Mouse (Mus musculus): ENCODE data around the gene Colgalt1.

Colgalt1 gene

DNA sequence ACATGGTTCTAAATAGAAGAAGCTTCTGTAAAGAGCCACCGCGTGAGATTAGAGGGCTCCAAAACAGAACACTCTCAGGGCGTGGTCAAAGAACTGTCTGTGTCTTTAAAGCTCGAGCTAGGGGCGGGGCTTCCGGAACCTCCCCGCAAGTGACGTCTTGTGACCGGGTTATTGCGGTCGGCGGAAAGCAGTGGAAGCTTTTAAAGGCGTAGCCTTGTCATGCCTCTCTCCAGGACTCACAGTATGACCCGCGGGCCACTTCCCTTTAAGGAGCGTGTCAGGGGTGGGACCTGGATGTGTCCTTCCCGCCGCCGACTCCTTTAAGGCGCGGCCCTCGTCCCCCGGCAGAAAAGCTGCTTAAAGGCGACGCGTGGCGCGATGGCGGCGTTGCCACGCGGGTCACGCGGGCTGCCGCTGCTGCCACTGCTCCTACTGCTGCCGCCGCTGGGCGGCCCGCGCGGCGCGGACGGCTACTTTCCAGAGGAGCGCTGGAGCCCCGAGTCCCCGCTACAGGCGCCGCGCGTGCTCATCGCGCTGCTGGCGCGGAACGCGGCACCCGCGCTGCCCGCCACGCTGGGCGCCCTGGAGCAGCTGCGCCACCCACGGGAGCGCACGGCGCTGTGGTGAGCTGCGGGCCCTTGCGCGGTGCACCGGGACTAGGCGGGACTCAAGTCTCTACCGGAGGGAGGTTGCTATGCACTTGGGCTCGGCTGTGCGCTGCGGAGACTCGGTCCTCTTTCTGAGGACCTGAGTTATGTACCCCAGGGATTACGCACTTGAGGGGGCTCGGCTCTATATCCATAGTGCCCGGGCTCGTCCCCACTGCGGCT, at the start of gene Colgalt1:
Gene Colgalt1 (plus strand): TSS at position 177 of the 830 bp plus-strand sequence.
- peak; percentile 99 for DNase-seq

DNA sequence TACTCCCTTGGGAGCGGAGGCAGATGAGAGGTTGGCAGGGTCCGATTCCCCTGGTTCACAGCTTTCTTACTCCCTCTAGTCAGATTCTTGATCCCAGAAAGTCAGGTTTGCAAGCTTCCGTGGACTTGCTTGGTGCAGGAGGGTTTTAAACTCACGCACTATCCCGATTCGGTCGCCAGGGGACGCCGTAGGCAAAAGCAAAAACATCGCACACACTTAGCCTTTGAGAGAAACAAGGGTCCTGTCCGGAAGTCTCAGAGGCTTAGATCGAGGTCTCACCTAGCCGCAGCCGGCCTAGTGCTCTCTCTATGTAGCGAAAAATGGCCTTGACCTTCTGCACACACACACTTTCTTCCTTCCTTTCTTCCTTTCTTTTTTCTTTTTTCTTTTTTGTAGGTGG, 49.4 kb upstream of the Colgalt1 start:
- peak; percentile 59 to 63 for DNase-seq

DNA sequence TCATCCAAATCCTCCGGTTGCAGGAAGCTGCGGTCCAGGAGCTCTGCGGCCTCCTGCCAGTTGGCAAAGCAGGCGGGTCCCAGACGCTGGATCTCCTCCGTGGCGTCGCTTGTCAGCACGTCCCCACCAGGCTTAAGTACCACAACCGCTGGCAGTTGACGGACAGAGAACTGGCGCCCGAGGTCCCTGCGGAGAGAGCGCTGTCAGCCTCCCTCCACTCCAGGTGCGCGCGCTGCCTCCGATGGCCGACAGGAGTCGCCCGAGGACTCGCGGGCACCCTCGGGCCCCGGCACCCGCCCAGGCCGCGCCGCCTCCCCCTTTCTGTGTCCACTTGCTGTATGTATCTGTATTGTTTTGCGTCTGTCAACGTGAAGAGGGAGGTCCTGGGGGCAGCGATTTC, 48.0 kb upstream of the Colgalt1 start:
- DNase-seq: peak; percentile 72 to 84

DNA sequence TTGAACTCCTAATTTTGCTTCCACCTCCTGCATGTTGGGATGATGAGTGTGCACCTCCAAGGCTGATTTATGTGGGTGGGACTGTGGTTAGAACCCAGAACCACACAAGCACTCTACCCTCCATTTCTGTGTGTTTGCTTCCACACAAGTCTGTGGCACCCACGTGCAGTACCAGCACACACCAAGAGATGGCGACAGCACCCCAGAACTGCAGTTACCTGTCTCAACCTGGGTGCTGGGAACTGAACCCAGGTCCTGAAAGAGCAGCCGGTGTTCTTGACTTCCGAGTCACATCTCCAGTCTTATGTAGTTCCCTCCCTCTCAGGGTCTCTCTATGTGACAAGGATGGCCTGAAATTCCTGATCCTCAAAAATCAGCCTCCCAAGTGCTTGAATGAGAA, 46.8 kb upstream of the Colgalt1 start:
- no peak for DNase-seq

DNA sequence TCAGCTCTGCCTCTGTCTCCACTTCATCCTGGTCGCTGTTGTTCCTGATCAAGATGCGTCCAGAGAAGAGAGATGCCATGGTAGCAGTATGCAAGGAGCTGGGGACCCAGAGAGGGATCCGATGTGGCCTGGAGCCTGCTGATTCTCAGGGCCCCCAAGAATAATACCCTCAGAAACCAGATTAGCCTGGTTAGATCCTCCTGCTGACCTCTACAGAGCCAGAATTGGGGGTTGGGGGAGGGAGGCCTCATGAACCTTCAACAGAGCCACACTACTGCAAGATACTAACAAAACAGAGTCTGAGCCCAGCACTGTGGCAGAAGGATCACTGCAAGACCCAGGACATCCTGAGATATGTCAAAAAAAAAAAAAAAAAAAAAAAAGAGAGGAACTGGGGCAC, 44.3 kb upstream of the Colgalt1 start, which contains the start of gene Nxnl1:
Gene Nxnl1 (minus strand): TSS at position 101 of the 400 bp plus-strand sequence.
- DNase-seq: no peak

DNA sequence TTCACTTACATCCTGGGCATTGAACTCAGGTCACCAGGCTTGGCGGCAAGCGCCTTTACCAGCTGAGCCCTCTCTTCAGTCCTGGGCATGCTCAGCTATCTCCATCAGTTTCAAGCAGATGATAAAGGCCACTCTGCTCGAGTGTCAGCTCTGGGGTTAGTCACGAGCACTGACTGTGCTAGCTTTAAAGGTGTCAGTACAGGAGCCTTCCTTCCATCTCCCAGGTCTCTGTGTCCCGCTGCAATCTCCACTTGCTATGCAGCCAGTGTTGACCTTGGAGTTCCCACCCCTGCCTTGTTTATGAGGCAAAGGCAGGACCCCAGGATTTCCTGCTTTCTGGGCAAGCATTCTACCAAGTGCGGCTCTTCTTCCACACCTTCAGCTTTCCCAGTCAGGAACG, 43.2 kb upstream of the Colgalt1 start:
- no peak for DNase-seq

DNA sequence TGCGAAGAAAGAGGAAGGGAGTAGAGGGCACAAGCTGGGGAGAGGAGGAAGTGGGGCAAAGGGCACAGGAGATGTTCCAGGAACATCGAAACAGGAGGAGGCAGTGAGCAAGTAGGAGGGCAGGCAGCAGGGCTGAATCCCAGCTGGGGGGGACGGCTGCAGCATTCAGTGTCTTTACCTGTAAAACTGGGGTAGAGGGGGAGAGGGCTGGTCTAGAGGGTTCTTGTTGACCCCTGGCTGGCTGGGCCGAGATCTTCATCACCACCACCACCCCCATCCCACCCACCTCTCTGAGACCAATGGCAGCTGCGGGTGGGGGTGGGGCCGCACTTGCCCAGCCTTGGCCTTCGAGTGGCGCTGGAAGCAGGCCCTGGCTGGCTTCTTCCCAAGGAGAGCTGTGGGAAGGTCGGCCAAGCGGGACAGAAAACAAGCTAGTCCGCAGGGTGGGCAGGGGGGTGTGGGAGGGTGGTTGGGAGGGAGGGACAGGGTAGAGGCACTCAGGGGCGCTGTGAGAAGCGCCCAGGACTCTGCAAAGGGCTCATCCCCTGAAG, 42.3 kb upstream of the Colgalt1 start, which contains the start of gene Slc27a1:
Gene Slc27a1 (plus strand): TSS at position 496 of the 551 bp plus-strand sequence.
- DNase-seq: peak; percentile 74 to 83

DNA sequence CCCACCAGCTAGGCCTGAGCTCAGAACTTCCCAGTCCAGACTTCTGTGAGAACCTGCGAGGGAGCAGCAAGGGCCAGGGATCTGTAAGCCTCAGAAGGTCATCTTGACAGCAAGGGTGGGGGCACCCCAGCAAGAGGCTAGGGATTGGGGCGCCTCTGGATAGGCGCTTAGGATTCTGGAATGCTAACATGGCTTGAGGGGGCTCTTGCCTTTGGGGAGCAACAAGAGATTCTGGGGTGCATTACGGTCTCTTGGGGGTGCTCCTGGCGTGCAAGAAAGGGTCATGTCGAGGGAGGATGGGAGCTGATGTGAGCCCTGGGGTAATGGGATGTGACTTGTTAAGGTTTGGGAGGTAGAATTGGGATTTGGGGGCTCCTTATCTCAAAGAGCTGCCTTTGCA, 41.9 kb upstream of the Colgalt1 start:
- peak in 1 of 2 experiments; percentile 27 for DNase-seq

DNA sequence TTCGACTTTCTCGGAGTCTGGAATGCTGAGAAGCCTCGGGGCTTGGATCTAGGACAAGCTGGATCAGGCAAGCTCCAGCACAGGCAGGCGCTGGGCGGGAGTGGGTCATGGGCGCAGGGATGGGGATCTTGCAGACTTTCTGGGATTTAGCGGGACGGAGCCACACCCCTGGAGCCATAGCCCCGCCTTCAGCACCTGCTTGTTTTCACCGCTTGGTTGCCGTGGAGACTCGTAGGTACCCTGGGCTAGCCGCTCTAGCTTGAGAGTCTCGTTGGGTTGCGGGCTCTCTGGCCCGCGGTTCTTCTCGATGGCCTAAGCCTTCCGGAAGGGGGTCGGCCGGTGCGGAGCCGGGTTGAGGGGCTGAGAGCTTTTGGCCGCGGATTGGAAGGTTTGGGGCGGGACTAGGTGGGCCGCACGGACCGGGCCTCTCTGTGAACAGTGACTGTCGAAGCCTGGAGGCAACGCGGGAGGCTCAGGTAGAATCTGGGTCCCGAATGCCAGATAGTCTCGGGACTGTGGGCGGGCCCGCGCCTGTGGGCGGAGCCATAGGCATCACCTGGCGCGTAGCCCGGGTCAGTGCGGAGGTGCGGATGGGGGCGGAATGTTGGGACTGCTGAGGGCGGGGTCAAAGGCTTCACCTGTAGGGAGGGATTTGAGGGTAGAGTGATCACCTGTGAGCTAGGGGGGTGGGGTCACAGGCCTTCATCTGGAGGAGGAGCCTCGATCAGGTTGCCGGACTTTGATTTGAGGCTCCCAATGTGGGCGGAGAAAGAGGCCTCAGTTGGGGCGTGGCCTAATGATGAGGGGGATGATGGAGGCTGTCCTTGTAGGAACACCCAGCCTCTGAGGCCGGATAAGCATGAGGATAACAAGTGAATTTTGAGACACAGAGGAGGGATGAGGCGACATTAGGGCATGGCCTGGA, 41.2 kb upstream of the Colgalt1 start:
- peak; percentile 96 to 97 for DNase-seq

DNA sequence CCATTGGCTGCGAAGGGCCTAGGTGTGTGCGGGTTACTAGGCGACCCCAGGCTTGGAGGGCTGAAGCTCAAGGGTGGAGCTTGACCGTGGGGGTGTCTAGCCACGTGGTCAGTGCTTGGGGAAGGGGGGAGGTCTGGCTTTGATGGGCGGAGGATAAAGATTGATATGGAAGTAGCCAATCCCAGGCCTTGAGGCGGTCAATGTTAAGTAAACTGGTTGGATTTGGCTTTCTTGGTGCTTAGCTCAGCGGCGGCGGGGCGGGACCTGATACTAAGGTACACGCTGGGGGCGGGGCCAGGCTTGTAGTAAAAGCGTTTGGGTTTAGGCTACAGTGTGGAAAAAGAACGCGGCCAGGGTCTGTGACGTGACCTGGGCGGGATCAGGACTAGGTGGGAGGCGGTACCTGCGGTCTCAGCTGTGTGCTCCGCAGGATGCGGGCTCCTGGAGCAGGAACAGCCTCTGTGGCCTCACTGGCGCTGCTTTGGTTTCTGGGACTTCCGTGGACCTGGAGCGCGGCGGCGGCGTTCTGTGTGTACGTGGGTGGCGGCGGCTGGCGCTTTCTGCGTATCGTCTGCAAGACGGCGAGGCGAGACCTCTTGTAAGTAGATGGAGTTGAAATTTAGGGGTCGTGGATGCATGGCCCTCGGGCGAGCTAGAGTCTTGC, 40.4 kb upstream of the Colgalt1 start:
- peak; percentile 97 to 98 for DNase-seq

DNA sequence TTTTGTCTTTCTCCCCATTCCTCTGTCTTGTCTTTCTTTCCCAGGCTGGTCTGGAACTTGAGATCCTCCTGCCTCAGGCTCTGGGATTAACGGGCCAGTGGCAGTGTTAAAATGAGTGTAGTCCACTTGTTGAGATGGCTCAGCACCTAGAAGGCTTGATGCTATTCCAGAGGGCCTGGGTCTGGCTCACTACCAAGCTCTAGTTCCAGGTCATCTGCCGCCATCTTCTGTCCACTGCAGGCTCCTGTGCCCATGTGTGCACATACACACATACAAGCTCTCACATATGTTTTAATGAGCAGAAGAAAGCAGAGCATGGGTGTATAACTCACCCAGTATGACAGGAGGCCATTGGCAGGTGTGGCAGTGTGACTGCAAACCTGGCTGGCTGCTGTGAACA, 38.7 kb upstream of the Colgalt1 start:
- no peak for DNase-seq

DNA sequence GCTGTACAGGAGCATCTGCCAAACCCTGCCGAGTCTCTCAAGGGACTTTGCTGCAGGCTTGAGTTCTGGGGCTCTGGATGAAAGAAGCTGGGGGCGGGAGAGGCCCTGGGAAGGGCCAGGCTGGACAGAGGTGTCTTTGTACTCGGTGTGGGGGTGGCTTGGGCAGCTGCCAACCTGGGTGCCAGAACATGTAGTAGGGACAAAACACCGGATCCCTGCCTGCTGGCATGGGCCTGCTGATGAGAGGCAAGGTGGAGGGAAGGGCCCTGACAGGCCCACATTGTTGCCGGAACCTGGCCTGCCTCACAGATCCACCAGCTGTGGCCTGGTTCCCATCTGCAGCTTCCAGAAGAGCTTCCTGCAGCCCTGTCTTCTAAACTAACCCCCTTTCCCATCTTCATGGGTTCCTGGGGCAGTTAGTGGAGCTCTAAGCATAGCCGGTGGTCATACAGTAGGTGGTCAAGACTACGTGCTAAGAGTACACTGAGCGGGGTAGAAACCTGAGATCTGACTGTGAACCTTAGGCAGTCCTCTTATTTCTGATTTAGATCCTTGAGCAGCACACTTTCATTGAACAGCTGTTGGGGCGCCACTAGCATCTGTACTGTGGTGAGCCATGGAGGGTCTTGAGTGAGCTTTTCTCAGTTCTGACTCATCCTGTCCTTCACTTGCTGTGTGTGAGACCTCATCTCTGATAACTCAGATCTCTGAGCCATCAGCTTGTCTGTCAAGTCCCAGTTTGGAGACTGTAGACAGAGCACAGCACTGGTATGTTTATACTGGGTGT, 37.8 kb upstream of the Colgalt1 start:
- DNase-seq: peak; percentile 33 to 62

DNA sequence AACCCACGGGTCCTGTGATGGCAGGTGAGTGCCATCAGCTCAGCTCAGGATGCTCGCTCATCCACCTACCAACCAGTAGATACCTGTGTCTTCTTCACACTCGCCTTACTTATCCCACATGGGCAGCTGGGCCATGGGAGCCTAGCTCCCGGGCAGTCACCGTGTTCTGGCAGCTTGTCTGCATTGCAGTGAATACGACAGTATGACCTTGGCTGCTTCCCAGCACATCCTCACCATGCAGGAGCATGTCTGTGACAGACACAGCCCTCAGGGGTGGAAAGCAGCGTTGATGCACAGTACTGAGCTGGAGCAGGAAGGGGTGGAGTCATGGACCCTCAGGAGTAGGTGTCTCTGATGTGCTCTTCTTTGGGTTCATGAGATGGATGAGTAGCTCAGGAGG, 36.4 kb upstream of the Colgalt1 start:
- DNase-seq: no peak

DNA sequence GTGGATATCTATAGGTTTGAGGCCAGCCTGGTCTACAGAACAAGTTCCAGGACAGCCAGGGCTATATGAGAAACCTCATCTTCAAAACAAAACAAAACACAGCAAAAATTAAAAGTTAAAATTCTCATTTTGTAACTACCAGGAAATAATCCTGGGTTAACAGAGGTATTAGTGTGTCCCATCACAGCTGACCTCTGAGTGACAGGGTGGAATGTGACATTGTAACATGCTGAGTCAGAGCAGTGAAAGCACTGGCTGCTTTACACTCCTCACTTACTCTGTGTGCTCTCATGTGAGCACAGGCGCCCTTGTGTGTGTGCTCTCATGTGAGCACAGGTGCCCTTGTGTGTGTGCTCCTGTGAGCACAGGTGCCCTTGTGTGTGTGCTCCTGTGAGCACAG, 35.8 kb upstream of the Colgalt1 start:
- DNase-seq: no peak

DNA sequence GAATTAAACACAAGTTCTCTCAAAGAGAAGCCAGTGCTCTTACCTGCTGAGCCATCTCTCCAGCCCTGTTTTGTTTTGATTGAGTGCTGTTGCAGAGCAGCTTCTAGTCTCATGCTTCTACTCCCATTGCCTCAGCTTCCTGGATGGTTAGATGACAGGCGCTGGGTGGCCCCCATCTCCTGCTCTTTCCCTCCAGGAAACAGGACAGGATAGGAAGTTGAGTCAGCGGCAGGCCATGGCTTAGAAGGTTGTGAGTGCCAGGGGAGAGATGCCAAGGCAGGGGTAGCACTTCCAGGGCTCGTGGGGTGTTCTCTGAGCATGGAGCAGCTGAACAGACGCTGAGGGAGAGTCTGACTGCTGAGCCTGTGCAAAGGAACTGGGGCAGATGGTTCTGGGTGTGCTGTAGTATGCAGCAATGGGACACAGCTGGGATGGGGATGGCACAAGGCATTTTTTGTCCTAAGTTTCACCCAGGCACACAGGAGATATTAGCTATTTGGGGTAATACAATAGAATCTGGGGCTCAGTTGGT, 32.9 kb upstream of the Colgalt1 start:
- no peak for DNase-seq

DNA sequence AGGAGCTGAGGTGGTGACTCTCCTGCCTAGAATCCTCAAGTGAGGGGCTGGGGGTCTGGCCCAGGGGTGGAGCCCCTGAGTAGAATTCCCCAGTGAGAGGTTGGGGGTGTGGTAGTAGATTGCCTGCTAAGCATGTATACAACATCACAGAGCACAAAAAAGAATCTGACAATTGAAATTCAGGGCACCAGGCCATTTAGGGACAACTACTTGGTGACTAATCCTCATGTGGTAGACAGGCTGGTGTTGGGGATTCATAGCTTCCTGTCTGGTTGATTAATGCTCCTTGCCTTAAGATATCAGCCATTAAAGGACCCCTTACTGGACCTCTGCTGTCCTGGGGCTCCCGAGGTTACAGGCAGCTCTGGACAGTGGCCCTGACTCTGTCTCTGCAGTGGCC, 31.8 kb upstream of the Colgalt1 start:
- DNase-seq: no peak

DNA sequence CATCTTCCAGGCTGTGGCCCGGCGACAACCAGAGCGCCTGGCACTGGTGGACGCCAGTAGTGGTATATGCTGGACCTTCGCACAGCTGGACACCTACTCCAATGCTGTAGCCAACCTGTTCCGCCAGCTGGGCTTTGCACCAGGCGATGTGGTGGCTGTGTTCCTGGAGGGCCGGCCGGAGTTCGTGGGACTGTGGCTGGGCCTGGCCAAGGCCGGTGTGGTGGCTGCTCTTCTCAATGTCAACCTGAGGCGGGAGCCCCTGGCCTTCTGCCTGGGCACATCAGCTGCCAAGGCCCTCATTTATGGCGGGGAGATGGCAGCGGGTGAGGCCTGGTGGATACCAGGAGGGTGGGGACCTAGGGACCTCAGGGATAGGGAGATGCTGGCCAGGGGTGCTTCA, 31.3 kb upstream of the Colgalt1 start:
- no peak for DNase-seq

DNA sequence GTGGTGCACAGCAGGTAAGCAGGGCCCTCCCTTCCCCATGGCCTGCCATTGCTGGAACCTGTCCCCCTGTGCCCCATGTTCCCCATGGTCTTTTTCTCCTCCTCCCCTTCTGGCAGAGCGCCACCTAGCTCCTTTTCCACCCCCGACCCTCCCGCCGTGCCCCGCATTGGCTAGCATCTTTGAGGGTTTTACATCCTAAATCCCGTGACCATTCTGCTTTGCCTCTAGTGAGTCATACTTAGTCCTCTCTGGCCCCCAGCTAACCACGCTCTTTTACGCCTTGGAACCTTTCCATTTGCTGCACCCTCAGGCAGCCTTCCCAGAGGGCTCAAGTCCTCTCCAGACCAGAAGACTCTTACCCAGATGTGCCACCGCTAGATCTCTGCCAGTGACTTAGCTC, 30.6 kb upstream of the Colgalt1 start:
- no peak for DNase-seq

DNA sequence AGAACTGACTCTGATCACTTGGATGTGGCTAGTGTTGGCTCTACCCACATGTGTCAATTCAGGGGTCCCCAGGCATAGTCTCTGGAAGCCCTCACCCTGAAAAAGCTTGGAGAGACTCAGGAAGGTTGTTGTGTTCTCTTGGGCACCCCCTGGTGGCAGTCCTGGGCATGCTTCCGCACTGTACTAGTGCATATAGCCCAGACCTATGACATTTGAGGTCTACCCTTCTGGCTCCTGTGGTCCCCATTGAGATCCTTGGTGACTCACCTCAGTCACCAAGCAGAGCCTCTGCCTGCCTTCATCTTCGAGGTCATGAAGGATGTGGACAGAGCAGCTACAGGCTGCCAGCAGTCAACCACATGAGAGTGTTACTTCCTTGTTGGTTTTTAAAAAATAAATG, 23.9 kb upstream of the Colgalt1 start:
- DNase-seq: no peak

DNA sequence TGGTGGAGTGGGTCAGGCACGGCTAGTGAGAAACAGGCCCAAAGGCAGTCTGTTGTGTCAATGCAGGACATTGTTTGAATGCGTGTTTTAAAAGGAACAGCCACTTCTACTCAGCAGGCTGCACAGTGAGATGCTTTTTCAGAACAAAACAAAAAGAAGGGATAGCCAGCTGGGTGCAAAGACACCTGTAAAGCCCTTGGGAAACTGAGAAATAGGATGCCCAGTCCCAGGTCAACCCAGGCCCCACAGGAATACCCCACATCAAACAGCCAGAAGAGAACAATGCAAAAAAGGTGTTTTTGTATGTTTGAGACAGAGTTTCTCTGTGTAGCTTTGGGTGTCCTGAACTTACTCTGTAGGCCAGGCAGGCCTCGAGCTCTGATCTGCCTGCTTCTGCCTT, 22.0 kb upstream of the Colgalt1 start:
- DNase-seq: no peak

DNA sequence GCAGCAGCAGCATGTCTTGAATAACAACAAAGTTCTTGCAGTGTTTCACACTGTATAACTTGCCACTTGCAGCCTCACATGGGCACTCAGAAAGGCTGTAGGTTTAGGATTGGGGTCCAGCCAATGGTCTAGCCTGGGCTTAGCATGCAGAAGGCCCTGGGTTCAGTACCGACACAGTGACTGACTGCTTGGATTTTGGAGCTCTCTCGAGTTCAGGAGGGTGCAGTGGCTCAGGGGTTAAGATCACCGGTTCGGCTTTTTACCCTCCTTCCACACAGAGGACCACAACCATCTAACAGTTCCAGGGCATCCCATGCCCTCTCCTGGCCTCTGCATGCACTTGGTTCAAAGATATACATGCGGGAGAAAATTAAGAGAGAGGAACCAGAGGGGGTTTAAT, 19.8 kb upstream of the Colgalt1 start:
- DNase-seq: no peak

All from lung, adult 18-20 months (tissue).